Mouse (Mus musculus) intestine, embryonic 14.5 days (tissue): ENCODE data around the gene Myb. TPM values are rescaled to one million over a fixed set of nuclear protein-coding genes. Genes with fewer than 3 reads are reported as not detected.

Experiments
- ATAC-seq: fragments of 200-750 bp; cut with Nextera tagmentation; replicated peaks from 2 replicates; pipeline ENCODE4 v1.8.0; 2017; ENCODE audit warnings: low read depth, moderate number of reproducible peaks, moderate TSS enrichment, moderate library complexity; ENCODE audit not compliant: low FRiP score, low TSS enrichment
- DNase-seq: peaks from one replicate; pipeline ENCODE4 v3.0.0-alpha.2; 2018; ENCODE audit warnings: low spot score
- H3K27ac ChIP-seq: fragments of 300-500 bp; sonication (generic); 2 replicates; pipeline ENCODE4 v1.5.1; 2014; ENCODE audit warnings: low read depth, mild to moderate bottlenecking, control low read depth
- H3K27me3 ChIP-seq: fragments of 300-500 bp; sonication (generic); replicated peaks from 2 replicates; pipeline ENCODE4 v1.6.1; 2014; ENCODE audit warnings: low read length, control low read depth; ENCODE audit not compliant: control insufficient read depth, insufficient read depth
- H3K36me3 ChIP-seq: fragments of 300-500 bp; sonication (generic); 2 replicates; pipeline ENCODE4 v1.6.1; 2014; ENCODE audit warnings: low read length, control low read depth; ENCODE audit not compliant: control insufficient read depth, insufficient read depth
- H3K4me1 ChIP-seq: fragments of 300-500 bp; sonication (generic); replicated peaks from 2 replicates; pipeline ENCODE4 v1.6.1; 2014; ENCODE audit warnings: low read length, control low read depth, mixed read lengths; ENCODE audit not compliant: control insufficient read depth, insufficient read depth
- H3K4me2 ChIP-seq: fragments of 300-500 bp; sonication (generic); 2 replicates; pipeline ENCODE4 v1.6.1; 2014; ENCODE audit warnings: low read length
- H3K4me3 ChIP-seq: fragments of 300-500 bp; sonication (generic); 2 replicates; pipeline ENCODE4 v1.5.1; 2014; ENCODE audit warnings: low read depth, low read length, control low read depth, mixed read lengths
- H3K9ac ChIP-seq: fragments of 300-500 bp; sonication (generic); 2 replicates; pipeline ENCODE4 v1.6.1; 2014; ENCODE audit warnings: mild to moderate bottlenecking, low read length
- H3K9me3 ChIP-seq: fragments of 300-500 bp; sonication (generic); 2 replicates; pipeline ENCODE4 v1.6.1; 2016; ENCODE audit warnings: low read length, control low read depth; ENCODE audit not compliant: control insufficient read depth
- WGBS: fragments of 180-500 bp; shearing (Covaris S2); extraction: QIAGEN DNeasy Blood & Tissue Kit; methylation state at CpG from one replicate; pipeline ENCODE4 v1.1.7; 2014; 5-methylcytosine and 5-hydroxymethylcytosine counted together
- polyA plus RNA-seq: library from polyadenylated mRNA; unstranded; fragments of >200 nt; fragmentation: Nextera tagmentation; extraction: Ambion mirVana; gene quantifications from 2 replicates; pipeline ENCODE4 v1.2.1, GENCODE M21; 2014

Gene Myb
- polyA plus RNA-seq, 1 experiment from 2014 or later, result 6.6 TPM

- H3K4me2 ChIP-seq, result no peak overlapping the region
- H3K36me3 ChIP-seq, result no peaks in the 10 kb centered on the region
- H3K27me3 ChIP-seq, result no peaks in the 10 kb centered on the region
- no peak for ATAC-seq
- whole genome bisulfite sequencing, result 94% methylated on average over 1 of the region's 1 CpGs
- H3K4me3 ChIP-seq, result no peak overlapping the region
- H3K27ac ChIP-seq, result no peak overlapping the region
- H3K9me3 ChIP-seq, result no peaks in the 10 kb centered on the region
- no peak for DNase-seq
- H3K9ac ChIP-seq, result no peak overlapping the region
- peaks cover 3% of the 10 kb centered on the region; the same call in 1 of the 2 replicates for H3K4me1 ChIP-seq
Measured at GRCm38 (mm10) chr10:21076137-21076536, 84.6 kb downstream of the Myb start.

Other genes starting within 250 kb of the Myb start
- gene Ahi1, start 208.4 kb downstream of the Myb start, polyA plus RNA-seq, result 10.5 and 11.2 TPM in 2 replicates
- gene Hbs1l, start 135.0 kb upstream of the Myb start, polyA plus RNA-seq, result 88.3 and 105 TPM in 2 replicates
- 0.12 TPM in 1 of 2 replicates, not detected in the other for gene Aldh8a1, start 216.3 kb upstream of the Myb start, polyA plus RNA-seq